Mouse (Mus musculus) spleen, adult 2 months (tissue): ENCODE data around the gene Fry.

Source experiments
- CTCF ChIP-seq: fragments of 200-500 bp; IDR thresholded peaks from 2 replicates; pipeline ENCODE4 v1.5.1; 2011; ENCODE audit warnings: mild to moderate bottlenecking, inconsistent platforms; ENCODE audit not compliant: insufficient read depth, insufficient read length, insufficient replicate concordance; ENCODE audit errors: extremely low read depth
- POLR2A ChIP-seq: fragments of 200-500 bp; IDR thresholded peaks from 2 replicates; pipeline ENCODE4 v1.6.1; 2011; ENCODE audit warnings: low read depth, low read length, inconsistent platforms

DNA sequence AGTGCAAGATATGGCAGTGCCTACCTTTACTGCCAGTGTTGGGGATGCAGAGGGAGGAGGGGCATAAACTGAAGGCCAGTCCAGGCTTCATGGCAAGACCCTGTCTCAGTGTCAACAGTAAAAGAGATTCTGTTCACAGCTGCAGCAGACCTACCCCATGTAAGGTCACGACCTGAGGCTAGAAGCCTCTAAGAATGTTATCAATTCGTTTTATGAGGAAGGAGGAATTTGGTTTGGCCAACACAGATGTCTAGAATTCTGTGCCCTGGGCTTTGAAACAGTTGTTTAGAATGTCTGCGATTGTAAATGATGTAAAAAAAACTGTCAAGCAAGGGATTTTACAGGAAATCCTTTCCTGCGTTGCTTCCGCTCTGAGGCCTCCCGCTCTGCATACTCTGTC lies 299.6 kb downstream of the Fry start:
- TF ChIP-seq CTCF: no peak
- TF ChIP-seq POLR2A: no peak
